Mouse (Mus musculus) bone marrow macrophage, adult 2 months (primary cell): ENCODE measurements around the gene Rfx1.

ENCODE experiments used
- CTCF ChIP-seq: IDR thresholded peaks from 2 replicates; pipeline ENCODE4 v1.5.1; 2012; ENCODE audit warnings: low read depth, mild to moderate bottlenecking, low read length, moderate library complexity
- POLR2A ChIP-seq: IDR thresholded peaks from 2 replicates; pipeline ENCODE4 v1.6.1; 2012; ENCODE audit warnings: mild to moderate bottlenecking, low read depth, low read length, borderline replicate concordance

DNA sequence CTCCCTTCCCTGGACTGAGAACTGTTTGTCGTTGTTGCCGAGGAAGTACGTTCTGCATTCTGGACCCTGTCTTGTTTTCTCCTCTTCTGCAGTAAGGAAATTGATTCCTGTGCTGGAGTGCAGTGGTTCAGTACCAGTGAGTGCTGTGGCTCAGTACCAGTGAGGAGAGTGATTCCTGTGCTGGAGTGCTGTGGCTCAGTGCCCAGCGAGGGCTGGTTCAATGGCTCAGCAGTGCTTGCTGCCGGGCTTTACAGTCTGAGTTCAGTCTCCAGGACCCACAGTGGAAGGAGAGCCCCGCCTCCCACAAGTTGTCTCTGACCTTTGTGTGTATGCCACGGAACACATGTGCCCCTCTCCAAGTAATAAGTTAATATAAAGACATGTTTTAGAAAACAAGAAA, 20.5 kb downstream of the Rfx1 start:
- TF ChIP-seq CTCF: no peak
- TF ChIP-seq POLR2A: no peak
